Mouse (Mus musculus): ENCODE measurements around the gene Sema5a. TPM values are rescaled to one million over a fixed set of nuclear protein-coding genes. Genes with fewer than 3 reads are reported as not detected.

Sema5a gene
- polyA plus RNA-seq, 1 experiment, result 14.0 TPM

DNA sequence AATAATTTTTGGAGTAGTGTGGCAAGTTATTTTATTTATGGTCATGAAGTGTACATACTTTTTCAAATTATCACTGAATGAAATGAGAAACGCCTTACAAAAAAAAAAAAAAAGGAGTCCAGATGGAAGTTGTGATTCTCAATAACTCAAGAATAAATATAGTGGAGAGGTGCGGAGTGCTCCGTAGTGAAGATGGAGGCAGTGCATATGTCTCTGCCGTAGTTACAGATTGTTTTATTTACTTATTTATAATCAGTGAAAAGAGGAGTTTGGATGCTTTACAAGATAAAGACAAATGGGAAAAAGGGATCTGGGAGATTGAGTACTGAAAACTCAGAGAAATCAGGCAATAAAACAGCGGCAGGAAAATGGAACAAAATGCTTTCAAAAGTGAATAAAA, 131.7 kb downstream of the Sema5a start:
- no peak for TF ChIP-seq CTCF (IDR thresholded peaks at IDR 0.05; ENCODE audit: borderline replicate concordance, extremely low read depth, insufficient read depth, insufficient read length)
- no peak for TF ChIP-seq POLR2A (IDR thresholded peaks at IDR 0.05; ENCODE audit: borderline replicate concordance, extremely low read depth, insufficient read depth, insufficient read length, poor library complexity, severe bottlenecking)
- DNase-seq (ENCODE audit: low read depth), result peak; percentile 61

DNA sequence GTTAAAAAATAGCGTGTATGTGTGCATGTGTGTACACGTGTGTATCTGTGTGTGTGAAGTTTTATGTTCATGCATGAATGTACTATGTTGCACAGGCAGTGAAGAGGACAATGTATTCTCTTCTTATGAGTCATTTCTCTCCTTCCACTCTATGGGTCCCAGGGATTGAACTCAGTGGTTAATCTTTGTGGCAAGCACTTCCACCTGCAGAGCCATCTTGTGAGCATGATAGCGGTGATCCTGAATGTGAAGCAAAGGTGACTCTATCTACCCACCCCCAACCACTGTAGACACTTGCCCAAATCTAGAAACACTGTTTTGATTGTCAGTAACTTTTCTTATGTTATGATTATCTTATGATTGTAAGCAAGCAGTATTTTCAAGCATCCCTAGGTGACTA, 133.2 kb downstream of the Sema5a start:
- DNase-seq (ENCODE audit: low read depth), result no peak
- TF ChIP-seq POLR2A (IDR thresholded peaks at IDR 0.05; ENCODE audit: borderline replicate concordance, extremely low read depth, insufficient read depth, insufficient read length, poor library complexity, severe bottlenecking) (no peak), CTCF (IDR thresholded peaks at IDR 0.05; ENCODE audit: borderline replicate concordance, extremely low read depth, insufficient read depth, insufficient read length) (no peak)

DNA sequence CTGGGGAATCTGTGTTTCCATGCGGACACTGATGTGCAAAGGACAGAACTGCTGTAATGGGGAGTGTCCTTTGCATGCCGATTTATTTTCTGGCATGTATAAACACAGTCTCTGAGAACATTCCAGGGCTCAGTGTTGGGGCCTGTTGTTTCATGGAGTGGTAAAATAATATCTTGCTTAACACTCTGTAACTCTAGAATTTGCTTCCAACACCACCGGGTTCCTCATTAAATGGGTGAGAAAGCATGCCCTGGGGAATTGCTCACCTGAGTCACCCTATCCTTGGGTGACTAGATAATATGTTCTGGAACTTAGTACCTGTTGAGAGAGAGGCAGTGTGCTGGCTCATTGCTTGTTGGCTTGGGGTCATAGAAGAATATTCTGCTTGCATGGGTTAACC, 135.7 kb downstream of the Sema5a start:
- DNase-seq (ENCODE audit: low read depth), result no peak
- no peak for TF ChIP-seq CTCF (IDR thresholded peaks at IDR 0.05; ENCODE audit: borderline replicate concordance, extremely low read depth, insufficient read depth, insufficient read length)
- TF ChIP-seq POLR2A (IDR thresholded peaks at IDR 0.05; ENCODE audit: borderline replicate concordance, extremely low read depth, insufficient read depth, insufficient read length, poor library complexity, severe bottlenecking), result no peak

- no peak for TF ChIP-seq CTCF (IDR thresholded peaks at IDR 0.05; ENCODE audit: borderline replicate concordance, extremely low read depth, insufficient read depth, insufficient read length)
- TF ChIP-seq POLR2A (IDR thresholded peaks at IDR 0.05; ENCODE audit: borderline replicate concordance, extremely low read depth, insufficient read depth, insufficient read length, poor library complexity, severe bottlenecking), result no peak
- DNase-seq (ENCODE audit: low read depth), result no peak
Measured at GRCm38 (mm10) chr15:32382930-32383481, 138.4 kb downstream of the Sema5a start.

DNA sequence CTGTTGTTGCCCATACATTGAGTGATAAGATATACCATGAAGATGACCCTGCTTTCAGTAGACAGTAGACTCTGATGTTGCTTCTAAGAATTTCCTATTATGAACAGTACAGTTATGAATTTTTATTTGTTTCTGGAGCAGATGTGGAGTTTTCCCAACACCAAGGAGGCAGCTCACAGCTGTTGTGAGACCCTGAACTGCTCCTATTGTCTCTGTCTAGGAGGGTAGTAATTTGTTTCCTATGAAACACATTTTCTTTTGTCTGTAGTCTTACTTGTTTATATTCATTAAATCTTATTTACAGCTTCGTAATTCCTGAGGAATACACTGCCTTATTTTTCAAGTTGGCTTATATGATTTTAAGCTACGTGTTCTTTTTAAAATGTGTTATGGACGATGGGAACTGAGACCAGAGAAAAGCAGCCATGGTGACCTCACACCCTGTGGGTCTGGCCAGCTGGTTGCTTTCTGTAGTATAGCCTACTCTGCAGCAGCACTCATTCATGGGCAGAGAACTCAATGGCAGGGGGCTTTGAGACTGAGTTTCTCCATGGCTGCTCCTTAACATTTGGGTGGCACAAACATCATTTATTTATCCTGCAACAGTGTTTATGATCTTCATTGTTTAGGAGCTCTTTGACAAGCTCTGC, 151.8 kb downstream of the Sema5a start:
- TF ChIP-seq POLR2A (IDR thresholded peaks at IDR 0.05; ENCODE audit: borderline replicate concordance, extremely low read depth, insufficient read depth, insufficient read length, poor library complexity, severe bottlenecking) (no peak), CTCF (IDR thresholded peaks at IDR 0.05; ENCODE audit: borderline replicate concordance, extremely low read depth, insufficient read depth, insufficient read length) (no peak)
- no peak for DNase-seq (ENCODE audit: low read depth)

GRCm38 (mm10) chr15:32397064-32397463, 152.5 kb downstream of the Sema5a start:
- no peak for TF ChIP-seq CTCF (IDR thresholded peaks at IDR 0.05; ENCODE audit: borderline replicate concordance, extremely low read depth, insufficient read depth, insufficient read length)
- TF ChIP-seq POLR2A (IDR thresholded peaks at IDR 0.05; ENCODE audit: borderline replicate concordance, extremely low read depth, insufficient read depth, insufficient read length, poor library complexity, severe bottlenecking), result no peak
- no peak for DNase-seq (ENCODE audit: low read depth)

GRCm38 (mm10) chr15:32398721-32399120, 154.1 kb downstream of the Sema5a start:
- no peak for DNase-seq (ENCODE audit: low read depth)
- no peak for TF ChIP-seq CTCF (IDR thresholded peaks at IDR 0.05; ENCODE audit: borderline replicate concordance, extremely low read depth, insufficient read depth, insufficient read length)
- TF ChIP-seq POLR2A (IDR thresholded peaks at IDR 0.05; ENCODE audit: borderline replicate concordance, extremely low read depth, insufficient read depth, insufficient read length, poor library complexity, severe bottlenecking), result no peak

GRCm38 (mm10) chr15:32401909-32402527, 157.4 kb downstream of the Sema5a start:
- DNase-seq (ENCODE audit: low read depth), result no peak
- TF ChIP-seq CTCF (IDR thresholded peaks at IDR 0.05; ENCODE audit: borderline replicate concordance, extremely low read depth, insufficient read depth, insufficient read length) (no peak), POLR2A (IDR thresholded peaks at IDR 0.05; ENCODE audit: borderline replicate concordance, extremely low read depth, insufficient read depth, insufficient read length, poor library complexity, severe bottlenecking) (no peak)

DNA sequence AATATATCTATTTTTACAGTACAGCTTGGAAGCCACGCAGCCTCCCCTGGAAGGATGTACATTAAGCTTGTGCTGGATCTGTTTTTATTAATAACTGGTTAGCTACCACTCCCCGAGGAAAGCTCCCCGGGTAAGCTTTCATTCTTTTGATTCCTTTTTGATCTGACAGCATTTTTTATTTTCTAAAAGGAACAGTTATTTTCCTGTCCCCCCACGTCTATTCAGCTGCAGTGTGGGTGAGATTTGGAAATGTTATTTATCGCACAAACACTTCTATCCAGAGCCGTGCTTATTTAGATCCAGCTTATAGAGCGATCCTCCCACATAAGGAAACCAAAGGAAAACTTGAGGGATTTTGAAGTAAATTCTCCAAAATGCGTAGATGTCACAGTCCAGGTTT, 158.7 kb downstream of the Sema5a start:
- no peak for DNase-seq (ENCODE audit: low read depth)
- TF ChIP-seq POLR2A (IDR thresholded peaks at IDR 0.05; ENCODE audit: borderline replicate concordance, extremely low read depth, insufficient read depth, insufficient read length, poor library complexity, severe bottlenecking) (no peak), CTCF (IDR thresholded peaks at IDR 0.05; ENCODE audit: borderline replicate concordance, extremely low read depth, insufficient read depth, insufficient read length) (no peak)

- TF ChIP-seq POLR2A (IDR thresholded peaks at IDR 0.05; ENCODE audit: borderline replicate concordance, extremely low read depth, insufficient read depth, insufficient read length, poor library complexity, severe bottlenecking) (no peak), CTCF (IDR thresholded peaks at IDR 0.05; ENCODE audit: borderline replicate concordance, extremely low read depth, insufficient read depth, insufficient read length) (no peak)
- DNase-seq (ENCODE audit: low read depth), result no peak
Measured at GRCm38 (mm10) chr15:32406436-32406835, 161.8 kb downstream of the Sema5a start.

DNA sequence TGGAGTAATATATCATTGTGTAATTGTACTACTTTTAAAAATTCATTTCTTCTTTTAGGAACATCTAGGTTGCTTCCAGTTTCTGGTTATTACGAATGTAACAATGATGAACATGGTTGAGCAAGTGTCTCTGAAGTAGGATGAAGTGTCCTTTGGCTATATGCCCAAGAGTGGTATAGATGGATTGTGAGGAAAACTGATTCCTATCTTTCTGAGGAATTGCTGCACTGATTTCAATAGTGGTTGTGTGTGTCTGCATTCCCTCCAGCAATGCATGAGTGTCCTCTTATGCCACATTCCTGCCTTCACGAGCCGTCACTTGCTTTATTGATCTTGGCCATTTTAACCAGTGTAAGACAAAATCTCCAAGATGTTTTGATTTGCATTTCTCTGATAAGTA, 163.2 kb downstream of the Sema5a start:
- TF ChIP-seq POLR2A (IDR thresholded peaks at IDR 0.05; ENCODE audit: borderline replicate concordance, extremely low read depth, insufficient read depth, insufficient read length, poor library complexity, severe bottlenecking) (no peak), CTCF (IDR thresholded peaks at IDR 0.05; ENCODE audit: borderline replicate concordance, extremely low read depth, insufficient read depth, insufficient read length) (no peak)
- DNase-seq (ENCODE audit: low read depth), result no peak

DNA sequence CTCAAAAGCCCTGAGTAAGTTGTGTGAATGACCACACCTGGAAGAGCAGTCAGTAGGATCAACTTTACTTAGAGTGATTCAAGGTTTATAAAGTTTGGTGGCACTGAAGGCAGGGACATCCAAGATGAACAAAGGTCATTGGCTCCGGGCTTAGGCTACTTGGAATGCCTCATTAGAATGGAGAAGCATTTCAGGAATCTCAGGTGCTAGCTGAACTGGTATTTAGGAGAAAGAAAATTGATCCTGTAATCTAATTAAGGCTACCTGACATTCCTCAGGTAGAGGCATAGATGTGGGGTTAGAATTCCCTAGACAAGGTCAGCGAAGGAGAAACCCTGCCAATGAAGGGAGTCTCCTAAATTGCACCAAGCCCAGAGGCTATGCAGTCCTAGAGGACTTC, 171.7 kb downstream of the Sema5a start:
- no peak for DNase-seq (ENCODE audit: low read depth)
- no peak for TF ChIP-seq POLR2A (IDR thresholded peaks at IDR 0.05; ENCODE audit: borderline replicate concordance, extremely low read depth, insufficient read depth, insufficient read length, poor library complexity, severe bottlenecking)
- no peak for TF ChIP-seq CTCF (IDR thresholded peaks at IDR 0.05; ENCODE audit: borderline replicate concordance, extremely low read depth, insufficient read depth, insufficient read length)

All from brain, embryonic 14.5 days (tissue).